8 mouse cellular contexts compared by ENCODE assay signal in genomic region chr11:116435992-116436724, GRCm38 (mm10). TPM values are rescaled to one million over a fixed set of nuclear protein-coding genes. Genes with fewer than 3 reads are reported as not detected.
DNase-seq lines count a peak whose midpoint lies in the region; ATAC-seq and TF ChIP-seq lines count a peak whose summit lies in the region.

No protein-coding gene starts in this region.

- peak overlapping the region; percentile 69 for H3K4me2 ChIP-seq in neural tube, embryonic 11.5 days (ENCODE audit: low read depth)
- H3K4me2 ChIP-seq in forebrain, embryonic 16.5 days (ENCODE audit: low read length), result peak overlapping the region; percentile 95
- H3K4me2 ChIP-seq in liver, embryonic 13.5 days, result peak overlapping the region; percentile 76
- H3K4me2 ChIP-seq in stomach, postnatal 0 days (replicated peaks; ENCODE audit: low read depth), result peak overlapping the region; percentile 67

- H3K9me3 ChIP-seq in neural tube, embryonic 11.5 days (ENCODE audit: control insufficient read depth, low read length), result no peaks in the 10 kb centered on the region
- no peaks in the 10 kb centered on the region for H3K9me3 ChIP-seq in forebrain, embryonic 16.5 days (ENCODE audit: control insufficient read depth, low read length)
- no peaks in the 10 kb centered on the region for H3K9me3 ChIP-seq in liver, embryonic 13.5 days (replicated peaks)
- H3K9me3 ChIP-seq in stomach, postnatal 0 days (ENCODE audit: control insufficient read depth, low read length), result no peaks in the 10 kb centered on the region

- no peak for ATAC-seq in neural tube, embryonic 11.5 days (ENCODE audit: insufficient read depth, low FRiP score, low TSS enrichment)
- no peak for ATAC-seq in forebrain, embryonic 16.5 days
- no peak for ATAC-seq in liver, embryonic 13.5 days (ENCODE audit: low read depth)
- no peak for ATAC-seq in stomach, postnatal 0 days (ENCODE audit: low FRiP score, low TSS enrichment)

- no peak for TF ChIP-seq CTCF in stomach, postnatal 0 days (IDR thresholded peaks at IDR 0.05; ENCODE audit: low read depth)

- no peaks in the 10 kb centered on the region for H3K27me3 ChIP-seq in neural tube, embryonic 11.5 days (ENCODE audit: control insufficient read depth, insufficient read depth, low read length)
- H3K27me3 ChIP-seq in forebrain, embryonic 16.5 days (replicated peaks; ENCODE audit: control insufficient read depth, insufficient read depth, low read length), result peaks cover 4% of the 10 kb centered on the region; the same call in 1 of the 2 replicates
- H3K27me3 ChIP-seq in liver, embryonic 13.5 days, result no peaks in the 10 kb centered on the region
- no peaks in the 10 kb centered on the region for H3K27me3 ChIP-seq in stomach, postnatal 0 days (ENCODE audit: control insufficient read depth, insufficient read depth, low read length)

- no peak overlapping the region for H3K9ac ChIP-seq in neural tube, embryonic 11.5 days (ENCODE audit: low read length)
- peak overlapping the region; percentile 42 for H3K9ac ChIP-seq in forebrain, embryonic 16.5 days (replicated peaks; ENCODE audit: low read depth, low read length)
- peak overlapping the region; percentile 95 for H3K9ac ChIP-seq in liver, embryonic 13.5 days
- H3K9ac ChIP-seq in stomach, postnatal 0 days (ENCODE audit: low read length), result peak overlapping the region; percentile 41

- H3K36me3 ChIP-seq in neural tube, embryonic 11.5 days (ENCODE audit: control insufficient read depth, insufficient read depth, low read length), result peaks cover 11% of the 10 kb centered on the region
- H3K36me3 ChIP-seq in forebrain, embryonic 16.5 days (ENCODE audit: control insufficient read depth, insufficient read depth), result 0 out of 2 replicates have a peak, but pooled peaks cover 2% of the 10 kb centered on the region
- peaks cover 44% of the 10 kb centered on the region for H3K36me3 ChIP-seq in liver, embryonic 13.5 days
- no peaks in the 10 kb centered on the region; the same call in 1 of the 2 replicates for H3K36me3 ChIP-seq in stomach, postnatal 0 days (ENCODE audit: control insufficient read depth, insufficient read depth, low read length)

- TF ChIP-seq EP300 in stomach, postnatal 0 days (optimal IDR thresholded peaks at IDR 0.05), result no peak

- no peak for DNase-seq in neural tube, embryonic 11.5 days (ENCODE audit: low spot score)
- no peak for DNase-seq in neural tube, embryonic 10.5 days (ENCODE audit: extremely low spot score, low spot score)
- no peak for DNase-seq in liver, embryonic 13.5 days
- no peak for DNase-seq in stomach, postnatal 0 days (ENCODE audit: low spot score)
- DNase-seq in thymus, postnatal 14 days, result no peak
- DNase-seq in cerebellum, postnatal 4 days (ENCODE audit: low spot score in 2 of 2), result no peak
- no peak for DNase-seq in urinary bladder, postnatal 14 days (ENCODE audit: low spot score)

- WGBS in neural tube, embryonic 11.5 days, result 81% methylated on average over 5 of the region's 5 CpGs
- 73% methylated on average over 5 of the region's 5 CpGs for WGBS in forebrain, embryonic 16.5 days
- 4% methylated on average over 5 of the region's 5 CpGs for whole genome bisulfite sequencing in liver, embryonic 13.5 days (ENCODE audit: insufficient replicate concordance)
- WGBS in stomach, postnatal 0 days, result 41% methylated on average over 5 of the region's 5 CpGs

- peak overlapping the region; percentile 95; the same call in 1 of the 2 replicates for H3K4me3 ChIP-seq in neural tube, embryonic 11.5 days (ENCODE audit: low read depth, low read length)
- peak overlapping the region; percentile 17 for H3K4me3 ChIP-seq in forebrain, embryonic 16.5 days (replicated peaks; ENCODE audit: low read length)
- H3K4me3 ChIP-seq in liver, embryonic 13.5 days (replicated peaks), result peak overlapping the region; percentile 89
- H3K4me3 ChIP-seq in stomach, postnatal 0 days (ENCODE audit: low read depth, low read length), result peak overlapping the region; percentile 69; the same call in 1 of the 2 replicates

- peaks cover 11% of the 10 kb centered on the region for H3K4me1 ChIP-seq in neural tube, embryonic 11.5 days (ENCODE audit: control insufficient read depth, insufficient read depth, low read length)
- H3K4me1 ChIP-seq in forebrain, embryonic 16.5 days (replicated peaks; ENCODE audit: control insufficient read depth, insufficient read depth, low read length), result peaks cover 30% of the 10 kb centered on the region
- peaks cover 71% of the 10 kb centered on the region for H3K4me1 ChIP-seq in liver, embryonic 13.5 days (replicated peaks)
- peaks cover 11% of the 10 kb centered on the region for H3K4me1 ChIP-seq in stomach, postnatal 0 days (replicated peaks; ENCODE audit: control insufficient read depth, insufficient read depth)

- no peak overlapping the region for H3K27ac ChIP-seq in neural tube, embryonic 11.5 days (ENCODE audit: low read depth, low read length)
- no peak overlapping the region for H3K27ac ChIP-seq in forebrain, embryonic 16.5 days (ENCODE audit: low read length)
- peak overlapping the region; percentile 94 for H3K27ac ChIP-seq in liver, embryonic 13.5 days
- peak overlapping the region; percentile 13; the same call in 1 of the 2 replicates for H3K27ac ChIP-seq in stomach, postnatal 0 days (replicated peaks)

RNA-seq across cellular contexts. Expression of gene Ubald2, which starts 2.3 kb away (rescaled TPM):
- 90.3 and 92.4 TPM in 2 replicates for polyA plus RNA-seq in neural tube, embryonic 11.5 days (2014; fragmentation: Nextera tagmentation; extraction: Ambion mirVana)
- polyA plus RNA-seq in forebrain, embryonic 16.5 days (2015; fragmentation: Nextera tagmentation; extraction: Ambion mirVana), result 45.1 and 53.4 TPM in 2 replicates
- 28.2 and 33.0 TPM in 2 replicates for polyA plus RNA-seq in liver, embryonic 13.5 days (2015; fragmentation: Nextera tagmentation; extraction: Ambion mirVana)
- 35.4 and 35.7 TPM in 2 replicates for polyA plus RNA-seq in stomach, postnatal 0 days (2015; fragmentation: Nextera tagmentation; extraction: Ambion mirVana)

RNA-seq across cellular contexts. Expression of gene Rnf157, which starts 23.3 kb away (rescaled TPM):
- polyA plus RNA-seq in neural tube, embryonic 11.5 days (2014; fragmentation: Nextera tagmentation; extraction: Ambion mirVana), result 31.1 and 34.6 TPM in 2 replicates
- 37.4 and 40.7 TPM in 2 replicates for polyA plus RNA-seq in forebrain, embryonic 16.5 days (2015; fragmentation: Nextera tagmentation; extraction: Ambion mirVana)
- polyA plus RNA-seq in liver, embryonic 13.5 days (2015; fragmentation: Nextera tagmentation; extraction: Ambion mirVana), result 1.1 and 1.4 TPM in 2 replicates
- polyA plus RNA-seq in stomach, postnatal 0 days (2015; fragmentation: Nextera tagmentation; extraction: Ambion mirVana), result 2.8 and 3.0 TPM in 2 replicates

RNA-seq across cellular contexts. Expression of gene Qrich2, which starts 29.9 kb away (rescaled TPM):
- 0.40 TPM in 1 of 2 replicates, not detected in the other for polyA plus RNA-seq in neural tube, embryonic 11.5 days (2014; fragmentation: Nextera tagmentation; extraction: Ambion mirVana)
- 0.09 TPM in 1 of 2 replicates, not detected in the other for polyA plus RNA-seq in forebrain, embryonic 16.5 days (2015; fragmentation: Nextera tagmentation; extraction: Ambion mirVana)
- not detected in 2 replicates for polyA plus RNA-seq in liver, embryonic 13.5 days (2015; fragmentation: Nextera tagmentation; extraction: Ambion mirVana)
- polyA plus RNA-seq in stomach, postnatal 0 days (2015; fragmentation: Nextera tagmentation; extraction: Ambion mirVana), result 0.08 and 0.16 TPM in 2 replicates

RNA-seq across cellular contexts. Expression of gene Prpsap1, which starts 57.8 kb away (rescaled TPM):
- 212 and 222 TPM in 2 replicates for polyA plus RNA-seq in neural tube, embryonic 11.5 days (2014; fragmentation: Nextera tagmentation; extraction: Ambion mirVana)
- polyA plus RNA-seq in forebrain, embryonic 16.5 days (2015; fragmentation: Nextera tagmentation; extraction: Ambion mirVana), result 200 and 201 TPM in 2 replicates
- polyA plus RNA-seq in liver, embryonic 13.5 days (2015; fragmentation: Nextera tagmentation; extraction: Ambion mirVana), result 59.3 and 62.7 TPM in 2 replicates
- polyA plus RNA-seq in stomach, postnatal 0 days (2015; fragmentation: Nextera tagmentation; extraction: Ambion mirVana), result 94.0 and 97.1 TPM in 2 replicates

Comparison
In these comparisons a context has a peak if more than half of its experiments do, and no peak if none do; other contexts are left out.
1. H3K27ac ChIP-seq: peak in liver, embryonic 13.5 days (single experiment) and stomach, postnatal 0 days (single experiment); none in neural tube, embryonic 11.5 days (single experiment) and forebrain, embryonic 16.5 days (single experiment).
2. H3K4me3 ChIP-seq: peak in every context shown above with its lines; median percentile 95 in neural tube, embryonic 11.5 days; 89 in liver, embryonic 13.5 days; 69 in stomach, postnatal 0 days; 17 in forebrain, embryonic 16.5 days.
3. Peak in every context shown above with its lines, with median percentiles within 50 percentile points of each other: H3K4me2 ChIP-seq.